Mouse (Mus musculus): ENCODE results near the gene Prkaa2. TPM values are rescaled to one million over a fixed set of nuclear protein-coding genes. Genes with fewer than 3 reads are reported as not detected.
A peak's percentile ranks its signal among the peaks of the same experiment; 100 is the strongest.

Prkaa2 gene
- total RNA-seq (2022) = 10 to 100 TPM in 2 of 4 experiments, 1 to 10 TPM in 2; 7.5 to 10.4 (median 9.2) TPM

DNA sequence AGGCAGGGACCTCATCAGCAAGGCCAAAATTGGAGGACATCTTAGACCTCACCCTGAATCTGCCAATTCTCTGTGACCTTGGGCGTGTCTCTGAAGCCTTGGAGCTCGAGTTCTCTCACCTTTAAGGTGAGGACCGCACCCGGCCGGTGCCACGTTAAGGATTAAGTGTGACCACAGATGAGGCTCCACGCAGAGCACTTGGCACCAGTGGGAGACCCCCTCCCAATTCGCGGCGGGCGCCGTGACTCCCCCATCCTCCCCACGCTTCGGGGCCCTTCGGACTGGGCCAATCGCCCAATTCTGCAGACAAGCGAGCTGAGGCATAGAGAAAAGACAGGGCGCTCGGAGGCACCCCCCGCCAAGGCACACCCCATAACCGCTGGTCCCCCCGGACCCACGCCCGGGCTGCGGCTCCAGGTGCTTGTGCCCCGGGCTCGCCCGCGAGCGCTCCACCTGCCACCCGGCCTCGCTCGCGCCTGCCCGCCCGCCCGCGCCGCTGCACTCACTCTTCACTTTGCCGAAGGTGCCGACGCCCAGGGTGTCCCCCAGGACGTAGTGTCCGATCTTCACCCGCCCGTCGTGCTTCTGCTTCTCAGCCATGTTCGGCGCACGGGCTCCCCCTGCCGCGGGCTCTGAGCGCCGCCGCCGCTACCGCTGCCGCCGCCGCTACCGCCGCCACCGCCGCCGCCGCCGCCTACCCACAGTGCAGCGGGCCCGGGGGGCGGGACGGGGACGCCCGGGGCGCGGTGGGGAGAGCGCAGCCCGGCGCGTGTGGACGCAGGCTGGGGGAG is at the start of gene Prkaa2:
Gene Prkaa2, minus strand, starts transcription at position 692 of the 791 bp plus-strand sequence.
- peak; percentile 49 for DNase-seq

DNA sequence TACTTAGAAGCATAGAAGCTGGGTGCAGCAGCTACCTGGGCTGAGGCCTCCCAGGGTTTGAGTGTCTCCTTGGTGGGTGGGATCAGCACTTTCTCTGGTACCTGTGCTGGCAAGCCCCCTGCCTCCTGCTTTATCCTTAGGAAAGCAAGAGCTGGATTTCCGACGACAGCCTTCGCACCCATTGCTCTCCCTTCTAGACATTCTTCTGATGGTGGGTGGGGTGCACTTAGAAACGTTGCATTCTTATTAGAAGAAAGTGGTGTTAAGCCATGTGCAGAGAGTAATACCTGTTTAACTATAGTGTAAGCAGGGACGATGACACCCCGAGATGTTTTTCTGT is 49.8 kb upstream of the Prkaa2 start:
- no peak for DNase-seq

DNA sequence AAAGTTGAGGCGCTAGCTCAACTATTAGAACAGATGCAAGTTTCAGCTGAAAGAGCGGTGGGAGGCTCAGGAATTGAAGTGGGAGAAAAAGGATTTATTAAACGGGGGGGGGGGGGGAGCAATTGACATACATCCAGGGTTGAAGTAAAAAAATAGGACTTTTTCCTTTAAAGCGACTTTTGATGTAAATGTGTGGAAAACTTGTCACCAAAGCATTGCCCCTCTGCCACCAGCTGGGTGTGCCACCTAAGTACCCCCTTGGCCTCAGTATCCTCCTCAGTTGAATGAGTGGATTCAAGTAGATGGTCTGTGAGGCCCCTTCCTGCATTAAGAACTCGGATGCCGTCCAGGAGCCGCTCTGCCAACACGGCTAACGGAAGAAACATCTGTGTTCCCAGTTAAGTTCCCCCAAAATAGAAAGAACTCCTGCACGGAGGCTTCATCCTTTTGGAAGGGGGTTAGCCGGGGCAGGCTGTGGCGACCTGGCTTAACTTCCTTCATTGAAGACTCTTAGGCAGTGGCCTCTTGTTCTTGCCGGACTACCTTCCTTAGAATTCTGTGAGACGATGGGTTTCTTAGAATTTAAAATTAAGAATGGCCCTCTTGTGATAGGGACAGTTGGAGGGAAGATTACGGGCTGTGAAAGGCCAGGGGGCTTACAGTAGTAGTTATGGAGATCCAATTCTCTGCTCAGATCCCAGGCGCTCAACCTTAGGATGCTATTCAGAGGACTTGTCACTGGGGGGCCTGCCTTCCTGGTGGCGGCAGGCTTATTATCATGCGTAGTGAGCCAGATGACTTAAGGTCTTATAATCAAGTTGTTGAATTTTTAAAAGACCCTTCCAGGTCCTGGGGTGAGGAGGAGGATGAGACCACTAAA is 49.2 kb upstream of the Prkaa2 start:
- DNase-seq = no peak

DNA sequence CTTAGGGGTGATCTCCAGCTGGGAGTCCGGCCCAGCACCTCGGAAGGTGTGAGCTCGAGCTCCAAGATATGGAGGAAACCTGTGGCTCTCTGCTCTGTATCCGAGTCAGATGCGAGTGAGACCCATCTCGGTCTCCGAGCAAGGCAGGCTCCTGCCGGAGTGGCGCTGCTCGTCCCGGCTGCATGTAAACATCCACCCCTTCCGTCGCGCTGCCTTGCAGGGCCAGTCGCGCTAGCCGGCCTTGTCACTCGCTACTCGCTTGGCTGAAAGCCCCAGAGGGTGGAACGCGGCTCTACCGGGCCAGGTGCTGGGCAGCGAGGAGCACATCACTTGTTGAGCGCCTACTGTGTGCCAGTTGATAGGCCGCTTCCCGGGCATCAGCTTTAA is 48.5 kb upstream of the Prkaa2 start:
- peak; percentile 71 for DNase-seq

DNA sequence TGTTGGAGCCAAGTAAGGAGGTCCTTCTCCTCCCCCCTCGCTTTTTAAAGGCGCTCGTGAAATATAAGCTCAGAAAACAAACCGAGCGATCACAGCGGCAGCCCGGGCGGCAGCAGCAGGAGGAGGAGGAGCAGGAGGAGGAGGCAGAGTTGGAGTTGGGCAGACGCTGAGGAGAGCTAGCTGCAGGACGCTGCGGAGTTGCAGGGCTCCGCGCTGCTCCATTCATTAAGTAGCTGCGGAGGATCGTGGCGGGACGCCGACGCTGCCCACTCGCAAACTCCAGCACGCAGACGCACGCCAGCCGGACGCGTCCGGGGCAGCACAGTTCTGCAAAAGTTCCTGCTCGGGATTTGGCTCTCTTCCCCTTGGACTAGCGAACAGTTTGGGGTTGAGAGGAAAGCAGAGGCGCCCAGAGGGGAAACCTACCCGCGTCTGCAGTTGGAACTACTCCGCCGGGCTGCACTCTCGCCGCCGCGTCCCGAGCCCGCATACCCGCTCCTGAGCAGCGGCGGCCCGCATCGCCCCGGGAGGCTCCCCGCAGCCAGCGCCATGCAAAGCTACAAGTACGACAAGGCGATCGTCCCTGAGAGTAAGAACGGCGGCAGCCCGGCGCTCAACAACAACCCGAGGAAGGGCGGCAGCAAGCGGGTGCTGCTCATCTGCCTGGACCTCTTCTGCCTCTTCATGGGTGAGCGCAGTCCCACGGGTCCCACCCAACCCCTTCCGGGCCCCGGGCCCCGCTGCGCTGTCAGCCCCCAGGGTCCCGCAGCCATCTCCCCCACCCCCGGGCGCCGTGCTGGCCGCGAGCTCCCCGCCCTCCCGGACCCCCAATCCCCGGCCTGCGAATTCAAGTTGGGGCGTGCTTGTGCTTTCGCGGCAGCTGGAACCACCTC is 47.8 kb upstream of the Prkaa2 start, which contains the start of gene Plpp3:
Gene Plpp3, plus strand, starts transcription at position 72 of the 893 bp plus-strand sequence.
- DNase-seq = peak; percentile 91

DNA sequence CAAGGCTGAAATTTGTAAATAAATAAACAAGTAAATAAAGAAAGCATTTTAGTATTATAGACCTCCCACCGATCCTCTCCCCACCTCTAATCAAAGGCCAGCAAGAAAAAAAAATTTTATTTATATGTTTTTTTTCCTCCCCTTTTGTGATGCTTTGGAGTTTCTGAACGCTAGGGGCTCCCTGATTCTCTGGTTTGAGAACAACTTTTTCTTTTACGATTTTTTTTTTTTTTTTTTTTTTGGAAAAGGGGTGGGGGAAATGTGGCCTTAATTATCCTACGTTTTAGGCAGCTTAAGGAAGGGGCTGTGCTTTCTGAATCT is 47.2 kb upstream of the Prkaa2 start:
- no peak for DNase-seq

DNA sequence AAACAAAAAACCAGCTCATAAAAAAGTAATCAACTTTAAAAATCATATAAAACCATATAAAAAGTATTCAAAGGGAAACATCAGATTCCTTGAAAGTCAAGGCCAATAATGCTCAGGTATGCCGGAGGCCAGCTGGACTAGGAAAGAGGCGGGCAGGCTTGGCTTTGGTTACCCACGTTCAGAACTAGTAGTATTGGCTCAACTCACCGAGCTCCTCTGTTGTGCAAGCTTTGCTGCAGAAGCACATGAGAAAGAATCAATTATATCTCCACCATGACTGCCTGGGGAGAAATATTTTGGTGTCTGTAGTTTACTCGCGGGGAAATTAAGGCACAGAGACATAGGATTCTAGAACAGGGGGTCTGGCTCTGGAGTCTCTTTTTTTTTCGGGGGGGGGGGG is 46.6 kb upstream of the Prkaa2 start:
- no peak for DNase-seq

DNA sequence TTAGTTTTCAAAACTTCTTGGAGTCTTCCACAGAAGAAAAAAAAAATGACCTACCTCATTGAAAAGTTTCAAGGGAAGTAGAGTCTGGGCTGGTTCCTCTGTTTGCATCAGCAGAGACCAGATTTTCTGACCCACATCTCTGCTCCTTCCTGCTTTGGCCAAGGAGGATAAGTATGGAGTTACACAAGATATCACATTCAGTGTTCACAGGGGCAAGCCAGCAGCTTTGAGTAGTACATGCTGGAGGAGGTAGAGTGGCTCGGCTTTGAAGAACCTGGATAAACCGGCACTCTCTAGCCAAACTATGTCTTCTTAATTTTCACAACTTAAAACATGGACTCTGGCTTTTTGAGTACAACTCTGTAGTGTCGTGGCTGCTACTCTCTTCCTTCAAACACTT is 43.5 kb upstream of the Prkaa2 start:
- DNase-seq = no peak

DNA sequence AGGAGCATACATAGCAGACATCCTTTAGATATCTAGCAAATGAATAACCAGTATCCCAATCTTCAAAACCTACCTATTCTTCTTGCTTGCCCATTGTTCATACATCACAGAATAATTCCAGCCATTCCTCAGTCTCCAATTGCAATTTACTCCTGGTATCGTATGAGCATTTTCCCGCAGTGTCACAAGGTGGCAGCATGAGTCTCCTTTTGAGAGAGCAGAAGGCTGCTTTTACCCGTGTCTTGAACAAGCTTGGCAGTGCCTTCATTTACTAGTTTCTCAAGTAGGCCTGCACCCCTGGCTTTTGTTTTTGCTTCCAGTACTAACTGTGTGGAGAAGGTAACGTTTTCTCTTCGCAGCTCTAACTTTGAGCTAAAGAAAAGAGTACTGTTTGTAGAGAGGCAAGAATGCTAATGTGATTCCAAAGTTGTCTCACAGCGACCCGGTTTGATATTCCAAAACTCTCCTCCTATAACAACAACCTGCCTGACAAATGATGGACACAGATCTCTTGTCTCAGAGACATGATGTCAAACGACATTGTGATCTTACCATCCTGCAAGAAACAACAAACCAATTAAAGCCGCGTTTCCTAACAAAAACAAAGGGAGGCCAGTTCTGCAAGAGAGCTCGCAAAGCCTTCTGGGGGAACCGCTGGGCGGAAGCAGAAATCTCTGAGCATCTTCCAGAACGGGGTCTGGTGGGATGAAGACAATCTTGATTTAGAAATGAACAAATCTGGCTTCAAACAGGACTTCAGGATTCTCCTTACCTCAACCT is 42.4 kb upstream of the Prkaa2 start:
- DNase-seq = peak; percentile 72

DNA sequence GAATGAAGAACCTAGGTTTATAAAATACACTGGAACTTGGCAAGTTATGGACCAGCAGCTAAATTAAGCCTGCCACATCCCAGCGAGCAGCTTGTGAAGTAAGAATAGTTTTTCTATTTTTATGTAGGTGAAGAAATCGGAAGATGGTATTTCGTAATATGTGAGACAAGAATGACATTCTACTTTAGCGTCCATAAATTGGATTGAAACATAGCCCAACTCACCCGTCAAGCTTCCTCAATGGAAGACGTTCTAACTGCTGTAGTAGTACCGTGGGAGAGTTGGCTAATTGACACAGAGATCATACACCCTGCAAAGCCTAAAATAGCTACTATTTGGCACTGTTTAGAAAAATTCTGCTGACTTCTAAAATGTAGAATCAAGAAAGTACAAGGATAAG is 39.8 kb upstream of the Prkaa2 start:
- DNase-seq = no peak

DNA sequence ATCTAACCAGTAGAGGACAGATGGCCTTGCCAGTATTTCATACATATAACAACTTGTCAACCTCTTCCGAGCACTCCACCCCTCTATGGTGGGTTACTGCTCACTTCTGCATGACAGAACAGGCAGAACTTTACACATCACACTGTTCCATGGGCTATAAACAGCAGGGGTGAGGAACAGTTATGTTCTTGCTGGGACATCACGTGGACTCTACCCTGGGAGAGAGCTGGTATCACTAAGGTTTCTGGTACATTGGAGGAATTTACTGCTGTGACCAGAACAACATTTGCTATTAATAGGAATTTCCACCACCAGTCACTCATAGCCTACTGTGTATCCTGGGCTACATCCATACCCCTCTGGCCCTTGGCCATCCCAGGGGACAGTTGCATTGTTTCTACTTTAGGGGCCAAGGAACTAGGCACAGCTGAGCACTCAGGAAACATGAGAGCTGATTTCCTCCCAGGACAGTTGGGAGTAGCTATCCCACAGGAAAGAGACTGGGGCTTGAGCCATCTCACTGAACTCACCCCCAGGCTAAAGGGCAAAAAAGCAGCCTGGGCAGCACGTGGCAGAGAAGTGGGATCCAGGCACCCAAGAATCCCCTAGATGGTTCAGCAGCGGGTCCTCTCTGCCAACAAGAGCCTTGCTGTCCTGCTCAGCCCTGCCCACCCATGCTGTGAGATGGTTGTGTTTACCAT is 23.8 kb upstream of the Prkaa2 start:
- no peak for DNase-seq

DNA sequence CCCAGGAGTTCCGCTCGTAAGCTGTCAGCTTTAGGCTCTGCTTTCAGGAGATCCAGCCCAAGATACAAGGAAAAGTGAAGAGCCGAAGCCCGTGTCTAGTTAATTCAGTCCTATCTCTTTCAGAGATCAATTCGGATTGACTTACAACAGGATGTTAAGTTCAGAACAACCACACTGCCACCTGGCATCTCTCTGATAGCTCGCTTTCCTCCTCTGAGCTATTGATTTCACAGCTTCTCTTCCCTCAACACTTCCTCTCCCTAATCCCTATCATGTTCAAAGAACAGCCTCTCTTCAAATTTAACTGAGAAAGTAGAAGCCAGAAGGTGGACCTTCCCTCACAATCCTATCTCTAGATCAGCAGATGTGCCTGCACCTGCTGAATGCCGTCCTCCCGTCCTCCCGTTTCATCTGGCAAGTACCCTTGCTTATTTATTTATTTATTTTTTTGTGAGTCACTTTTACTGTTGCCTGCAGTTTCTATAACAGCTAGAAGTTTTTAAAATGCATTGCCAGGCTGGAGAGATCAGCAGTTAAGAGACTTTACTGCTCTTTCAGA is 22.1 kb upstream of the Prkaa2 start:
- DNase-seq = no peak

DNA sequence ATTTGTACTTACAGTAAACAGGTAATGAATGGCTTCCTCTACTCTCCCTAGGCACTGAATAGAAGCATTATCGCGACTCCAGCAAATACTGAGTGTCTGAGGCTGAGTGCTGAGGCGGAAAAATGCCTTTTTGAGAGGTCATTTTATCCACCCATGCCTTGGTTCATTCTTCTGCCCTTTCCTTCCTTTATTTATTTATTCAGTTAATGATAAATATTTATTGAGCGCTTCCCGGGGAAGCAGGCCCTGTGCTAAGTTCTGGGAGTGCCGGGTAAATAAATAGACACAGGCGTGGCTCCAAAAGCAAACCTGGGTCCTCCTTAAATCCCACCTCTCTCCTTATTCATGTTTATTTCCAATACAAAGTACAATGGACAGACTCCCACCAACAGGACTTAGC is 19.5 kb upstream of the Prkaa2 start:
- DNase-seq = no peak

DNA sequence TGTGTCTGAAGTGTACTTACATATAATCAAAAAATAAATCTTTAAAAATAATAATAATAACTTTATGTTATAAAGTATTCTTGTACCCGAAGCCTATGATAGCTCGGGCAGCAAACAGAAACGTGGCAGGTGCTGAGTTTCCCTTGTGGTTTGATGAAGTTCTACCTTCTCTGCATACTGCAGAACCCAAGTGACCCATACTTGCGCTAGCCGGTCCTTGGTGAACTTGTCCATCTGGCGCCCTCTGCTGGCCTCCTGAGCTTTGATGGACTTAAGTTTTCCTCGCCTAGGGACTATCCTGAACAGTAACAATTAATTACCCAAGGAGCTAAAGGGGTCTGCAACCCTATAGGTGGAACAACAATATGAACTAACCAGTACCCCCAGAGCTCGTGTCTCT is 12.7 kb upstream of the Prkaa2 start:
- DNase-seq = peak; percentile 47

DNA sequence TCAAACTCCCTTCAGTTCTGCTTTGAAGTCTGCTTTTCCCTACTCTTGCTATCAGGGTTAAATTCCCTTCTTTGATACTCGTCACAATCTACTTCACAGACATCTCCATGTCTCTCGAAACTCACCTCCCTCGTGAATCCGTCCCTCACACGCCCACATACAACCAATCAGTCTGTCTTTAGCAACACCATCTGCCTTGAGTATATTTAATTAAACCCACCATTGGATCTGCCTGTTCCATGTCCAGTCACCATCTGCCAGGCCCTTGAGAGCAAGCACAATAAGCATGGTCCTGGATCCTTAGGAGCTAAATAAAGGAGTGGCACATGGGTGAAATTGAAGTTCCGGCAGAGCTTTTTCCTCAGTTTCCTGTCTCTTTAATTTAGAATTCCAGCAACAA is 11.4 kb upstream of the Prkaa2 start:
- DNase-seq = no peak

DNA sequence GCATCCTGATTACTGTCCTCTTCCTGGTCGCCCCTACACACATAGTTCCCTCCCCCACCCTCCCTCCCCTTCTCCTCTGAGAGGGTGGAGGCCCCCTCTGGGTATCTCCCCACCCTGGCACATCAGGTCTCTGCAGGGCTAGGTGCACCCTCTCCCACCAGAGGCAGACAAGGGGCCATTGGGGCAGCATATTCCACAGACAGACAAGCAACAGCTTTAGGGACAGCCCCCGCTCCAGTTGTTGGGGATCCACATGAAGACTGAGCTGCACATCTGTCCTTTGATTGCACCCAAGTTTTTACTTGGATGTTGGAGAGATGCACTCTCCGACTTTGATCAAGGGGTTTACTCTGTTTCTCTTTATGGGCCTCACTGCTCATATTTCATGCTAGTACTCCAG is 3.8 kb upstream of the Prkaa2 start:
- no peak for DNase-seq

DNA sequence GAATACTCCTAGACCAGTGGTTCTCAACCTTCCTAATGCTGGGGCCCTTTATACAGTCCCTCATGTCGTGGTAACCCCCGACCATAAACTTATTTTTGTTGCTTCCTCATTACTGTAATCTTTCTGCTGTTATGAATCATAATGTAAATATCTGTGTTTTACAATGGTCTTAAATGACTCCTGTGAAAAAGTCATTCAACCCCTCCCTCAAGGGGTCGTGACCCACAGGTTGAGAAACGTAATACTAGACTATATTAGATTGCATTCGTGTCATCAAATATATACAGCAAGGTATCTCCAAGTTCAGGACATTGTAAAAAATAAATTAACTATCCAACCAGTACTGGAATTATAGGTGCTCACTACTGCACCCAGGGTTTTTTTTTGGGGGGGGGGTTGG is 3.4 kb upstream of the Prkaa2 start:
- no peak for DNase-seq

DNA sequence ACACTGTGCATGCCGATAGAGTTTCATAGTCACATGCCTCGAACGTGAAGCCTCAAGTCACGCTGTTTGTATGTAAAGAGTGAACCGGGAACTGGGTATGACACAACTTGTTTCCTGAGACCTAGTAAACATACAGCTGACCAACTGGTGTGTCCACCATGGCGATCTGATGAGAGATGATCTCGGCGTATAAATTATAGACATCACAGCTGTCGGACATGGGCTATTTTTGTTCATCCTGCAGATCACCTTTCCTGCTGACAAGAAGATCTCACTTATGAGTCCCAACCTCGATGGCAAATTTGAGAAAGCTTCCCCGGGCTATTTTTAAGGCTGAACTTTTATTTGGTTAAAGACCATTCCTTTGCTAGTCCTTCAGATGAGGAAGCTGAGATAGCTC is 2.1 kb upstream of the Prkaa2 start:
- no peak for DNase-seq

DNA sequence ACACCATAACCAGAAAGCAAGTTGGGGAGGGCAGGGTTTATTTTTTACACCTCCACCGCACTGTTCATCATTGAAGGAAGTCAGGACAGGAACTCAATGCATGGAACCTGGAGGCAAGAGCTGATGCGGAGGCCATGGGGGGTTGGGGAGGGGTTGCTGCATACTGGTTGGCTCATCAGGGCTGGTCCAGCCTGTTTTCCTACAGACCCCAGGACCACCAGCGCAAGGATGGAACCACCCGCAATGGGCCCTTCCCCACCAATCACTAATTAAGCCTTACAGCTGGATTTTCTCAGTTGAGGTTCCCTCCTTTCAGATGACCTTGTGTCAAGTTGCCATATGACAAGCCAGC is 970 bp upstream of the Prkaa2 start:
- DNase-seq = no peak

DNA sequence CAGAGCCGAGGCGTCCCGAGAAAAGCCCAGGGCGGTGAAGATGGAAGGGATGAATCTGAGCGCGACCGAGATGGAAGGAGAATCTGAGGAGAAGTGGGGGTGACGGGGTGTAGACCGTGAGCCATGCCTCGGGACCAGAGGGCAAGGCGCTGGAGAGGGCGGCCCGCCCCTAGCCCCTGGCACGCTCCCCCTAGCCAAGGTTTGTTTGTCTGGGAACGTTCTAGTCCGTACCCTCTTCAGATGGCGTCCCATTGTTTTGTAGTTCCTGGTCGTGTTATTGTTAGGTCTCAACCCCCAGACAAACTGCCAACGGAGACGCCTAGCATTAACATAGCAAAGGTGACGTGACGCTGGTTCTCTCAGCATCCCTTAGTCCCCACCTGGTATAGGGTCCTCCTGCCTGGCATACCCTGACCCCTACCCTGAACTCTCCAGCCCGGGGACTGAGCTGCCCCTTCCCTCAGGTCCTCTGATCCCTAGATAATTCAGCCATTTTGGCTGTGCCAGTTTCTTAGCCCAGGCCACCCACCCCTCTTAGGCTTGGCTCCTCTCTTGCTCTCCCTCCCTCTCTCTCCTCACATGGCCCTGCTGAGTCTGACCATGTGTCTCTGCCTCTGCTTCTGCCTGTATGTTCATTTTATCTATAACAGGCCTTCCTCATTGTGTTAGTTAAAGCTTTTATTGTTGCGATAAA is 447 bp upstream of the Prkaa2 start:
- no peak for DNase-seq

All from adrenal gland, adult 8-10 months (tissue).